Mouse (Mus musculus) liver, embryonic 12.5 days (tissue): Measurements from ENCODE around the gene Tcf3. TPM values are rescaled to one million over a fixed set of nuclear protein-coding genes. Genes with fewer than 3 reads are reported as not detected.

ENCODE experiments used
- ATAC-seq: fragments of 200-750 bp; cut with Nextera tagmentation; 2 replicates; pipeline ENCODE4 v1.8.0; 2017; ENCODE audit warnings: moderate number of reproducible peaks, mild to moderate bottlenecking, moderate library complexity
- H3K27ac ChIP-seq: fragments of 300-500 bp; sonication (generic); 2 replicates; pipeline ENCODE4 v1.5.1; 2016; ENCODE audit warnings: mild to moderate bottlenecking
- H3K27me3 ChIP-seq: fragments of 300-500 bp; sonication (generic); replicated peaks from 2 replicates; pipeline ENCODE4 v1.6.1; 2016; ENCODE audit warnings: mild to moderate bottlenecking, moderate library complexity
- H3K36me3 ChIP-seq: fragments of 300-500 bp; sonication (generic); 2 replicates; pipeline ENCODE4 v1.6.1; 2016; ENCODE audit warnings: mild to moderate bottlenecking, moderate library complexity
- H3K4me1 ChIP-seq: fragments of 300-500 bp; sonication (generic); 2 replicates; pipeline ENCODE4 v1.6.1; 2016
- H3K4me2 ChIP-seq: fragments of 300-500 bp; sonication (generic); 2 replicates; pipeline ENCODE4 v1.6.1; 2016; ENCODE audit warnings: mild to moderate bottlenecking, moderate library complexity
- H3K4me3 ChIP-seq: fragments of 300-500 bp; sonication (generic); 2 replicates; pipeline ENCODE4 v1.5.1; 2016; ENCODE audit warnings: mild to moderate bottlenecking, moderate library complexity
- H3K9ac ChIP-seq: fragments of 300-500 bp; sonication (generic); 2 replicates; pipeline ENCODE4 v1.6.1; 2016; ENCODE audit warnings: mild to moderate bottlenecking, moderate library complexity
- H3K9me3 ChIP-seq: fragments of 300-500 bp; sonication (generic); replicated peaks from 2 replicates; pipeline ENCODE4 v1.6.1; 2016; ENCODE audit warnings: mild to moderate bottlenecking, moderate library complexity
- WGBS: fragments of 180-500 bp; shearing (Covaris S2); methylation state at CpG from one replicate; pipeline ENCODE4 v1.1.7; 2016; ENCODE audit not compliant: insufficient replicate concordance; 5-methylcytosine and 5-hydroxymethylcytosine counted together
- polyA plus RNA-seq: library from polyadenylated mRNA; unstranded; fragments of >200 nt; fragmentation: Nextera tagmentation; extraction: Ambion mirVana; gene quantifications from 2 replicates; pipeline ENCODE4 v1.2.1, GENCODE M21; 2016

The Tcf3 gene
- polyA plus RNA-seq, 1 experiment from 2014 or later = 110 TPM

DNA sequence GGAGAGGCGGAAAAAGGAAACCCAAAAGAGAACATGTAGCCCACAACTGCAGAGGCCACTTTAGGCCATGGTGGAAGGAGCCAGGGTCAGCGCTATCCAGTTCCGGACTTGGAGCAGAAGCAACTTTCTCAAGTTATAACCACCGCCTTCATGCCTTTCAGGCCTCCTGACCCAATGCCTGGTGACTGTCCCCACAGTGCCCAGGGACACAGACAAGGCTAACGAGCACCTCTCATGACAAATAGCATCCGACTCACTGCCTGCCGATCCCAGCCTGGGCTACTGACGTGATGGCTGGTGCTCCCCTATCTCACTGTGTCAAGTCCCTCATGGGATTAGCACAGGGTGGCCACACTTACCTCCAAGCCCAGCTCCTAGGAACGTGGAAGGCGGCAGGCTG, 12.7 kb downstream of the Tcf3 start:
- H3K36me3 ChIP-seq = peaks cover 95% of the 10 kb centered on the region
- H3K9ac ChIP-seq = peak overlapping the region; percentile 72
- ATAC-seq = no peak
- H3K27me3 ChIP-seq = no peaks in the 10 kb centered on the region
- H3K27ac ChIP-seq = peak overlapping the region; percentile 95
- 81% methylated on average over 10 of the region's 10 CpGs for WGBS
- H3K4me1 ChIP-seq = peaks cover 76% of the 10 kb centered on the region
- peak overlapping the region; percentile 73 for H3K4me2 ChIP-seq
- H3K4me3 ChIP-seq = peak overlapping the region; percentile 45
- peaks cover 8% of the 10 kb centered on the region for H3K9me3 ChIP-seq

DNA sequence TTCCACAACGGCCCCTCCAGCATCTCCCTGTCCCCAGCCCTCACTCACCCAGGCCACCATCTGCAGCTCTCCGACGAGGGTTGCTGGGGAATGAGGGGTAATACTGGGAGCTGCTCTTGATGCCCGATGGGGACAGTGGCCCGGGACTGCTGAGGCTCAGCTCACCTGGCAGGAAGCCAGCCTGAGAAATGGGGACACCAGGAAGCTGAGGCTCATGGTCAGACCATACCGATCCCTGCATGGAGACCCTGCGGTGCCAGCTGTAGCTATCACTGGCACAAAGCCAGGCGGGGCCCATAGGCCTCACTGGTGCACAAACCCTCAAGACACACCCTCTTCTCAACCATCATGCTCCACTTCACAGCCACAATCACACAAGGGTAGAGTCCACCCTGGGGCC, 14.0 kb downstream of the Tcf3 start:
- WGBS = 81% methylated on average over 8 of the region's 8 CpGs
- ATAC-seq = no peak
- no peaks in the 10 kb centered on the region for H3K27me3 ChIP-seq
- peak overlapping the region; percentile 55 for H3K9ac ChIP-seq
- peak overlapping the region; percentile 95 for H3K27ac ChIP-seq
- H3K4me3 ChIP-seq = 0 out of 2 replicates have a peak overlapping the region, but pooled peaks have one; percentile 9
- H3K36me3 ChIP-seq = peaks cover 95% of the 10 kb centered on the region
- peak overlapping the region; percentile 73 for H3K4me2 ChIP-seq
- peaks cover 66% of the 10 kb centered on the region for H3K4me1 ChIP-seq
- no peaks in the 10 kb centered on the region for H3K9me3 ChIP-seq

DNA sequence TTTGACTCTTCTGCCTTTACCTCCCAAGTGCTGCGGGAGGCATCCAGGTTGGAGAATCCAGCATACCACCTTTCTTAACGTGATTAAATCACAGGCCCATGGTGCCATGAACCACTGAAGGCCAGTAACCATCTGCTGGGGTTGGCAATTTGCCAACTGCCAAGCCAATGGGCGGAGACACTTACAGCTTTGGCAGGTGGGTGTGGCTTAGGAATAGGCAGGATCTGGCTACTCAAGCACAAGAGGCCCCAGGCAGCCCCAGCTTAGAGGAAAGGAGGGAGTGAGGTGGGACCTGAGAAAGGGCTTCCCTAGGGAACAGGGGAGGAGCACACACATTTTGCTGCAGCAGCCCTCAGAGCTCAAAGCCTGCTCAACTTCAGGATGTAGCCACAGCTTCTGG, 15.1 kb downstream of the Tcf3 start:
- Histone ChIP-seq H3K4me3 (no peak overlapping the region), H3K9me3 (no peaks in the 10 kb centered on the region), H3K9ac (peak overlapping the region; percentile 55), H3K27ac (peak overlapping the region; percentile 95), H3K4me1 (peaks cover 55% of the 10 kb centered on the region), H3K4me2 (peak overlapping the region; percentile 73), H3K36me3 (peaks cover 97% of the 10 kb centered on the region), H3K27me3 (no peaks in the 10 kb centered on the region)
- ATAC-seq = no peak
- 77% methylated on average over 3 of the region's 3 CpGs for WGBS

DNA sequence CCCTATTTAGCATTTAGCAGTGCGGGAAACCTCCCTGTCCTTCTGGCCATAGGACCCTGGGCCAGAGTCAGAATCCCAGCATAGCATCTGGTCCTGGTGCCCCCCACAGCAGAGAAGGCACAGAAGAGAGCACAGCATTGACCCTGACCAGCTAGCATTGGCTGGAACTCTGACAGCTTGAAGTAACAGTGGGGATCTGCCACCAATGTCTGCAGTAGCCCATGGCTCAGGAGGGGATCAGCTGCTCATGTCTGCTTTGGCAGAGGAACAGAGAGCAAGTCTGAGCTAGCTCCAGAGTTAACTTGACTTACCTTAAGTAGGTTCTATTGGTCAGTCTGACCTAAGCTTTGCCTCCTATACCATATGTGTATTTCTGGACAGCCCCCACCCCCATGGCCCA, 15.6 kb downstream of the Tcf3 start:
- Histone ChIP-seq H3K36me3 (peaks cover 97% of the 10 kb centered on the region), H3K9me3 (no peaks in the 10 kb centered on the region), H3K9ac (no peak overlapping the region), H3K4me3 (no peak overlapping the region), H3K27me3 (no peaks in the 10 kb centered on the region), H3K27ac (peak overlapping the region; percentile 95), H3K4me2 (0 out of 2 replicates have a peak overlapping the region, but pooled peaks have one; percentile 73), H3K4me1 (peaks cover 50% of the 10 kb centered on the region)
- no peak for ATAC-seq
- 100% methylated on average over 1 of the region's 1 CpGs for WGBS

DNA sequence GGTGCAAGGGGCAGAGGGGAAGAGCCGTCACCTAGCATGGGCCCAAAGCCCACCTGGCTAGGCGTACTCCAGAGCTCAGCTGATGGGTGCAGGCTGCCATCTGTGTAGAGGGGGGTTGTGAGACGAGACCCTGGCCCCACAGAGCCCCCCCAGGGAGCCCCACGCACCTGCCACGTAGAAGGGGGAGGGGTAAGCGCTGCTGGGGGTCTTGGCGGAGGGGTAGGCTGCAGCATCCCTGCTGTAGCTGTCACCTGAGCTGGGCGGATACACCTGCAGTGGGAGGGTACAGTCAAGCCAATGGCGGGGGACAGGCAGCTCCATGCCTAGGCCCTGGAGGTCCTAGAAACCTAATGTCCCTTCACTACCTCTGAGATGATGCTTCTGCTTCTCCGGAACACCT, 16.1 kb downstream of the Tcf3 start:
- WGBS = 92% methylated on average over 10 of the region's 10 CpGs
- no peaks in the 10 kb centered on the region for H3K9me3 ChIP-seq
- no peaks in the 10 kb centered on the region for H3K27me3 ChIP-seq
- no peak overlapping the region for H3K9ac ChIP-seq
- no peak overlapping the region for H3K4me2 ChIP-seq
- H3K4me3 ChIP-seq = no peak overlapping the region
- peaks cover 46% of the 10 kb centered on the region for H3K4me1 ChIP-seq
- H3K27ac ChIP-seq = no peak overlapping the region; the same call in 1 of the 2 replicates
- peaks cover 99% of the 10 kb centered on the region for H3K36me3 ChIP-seq
- ATAC-seq = no peak

DNA sequence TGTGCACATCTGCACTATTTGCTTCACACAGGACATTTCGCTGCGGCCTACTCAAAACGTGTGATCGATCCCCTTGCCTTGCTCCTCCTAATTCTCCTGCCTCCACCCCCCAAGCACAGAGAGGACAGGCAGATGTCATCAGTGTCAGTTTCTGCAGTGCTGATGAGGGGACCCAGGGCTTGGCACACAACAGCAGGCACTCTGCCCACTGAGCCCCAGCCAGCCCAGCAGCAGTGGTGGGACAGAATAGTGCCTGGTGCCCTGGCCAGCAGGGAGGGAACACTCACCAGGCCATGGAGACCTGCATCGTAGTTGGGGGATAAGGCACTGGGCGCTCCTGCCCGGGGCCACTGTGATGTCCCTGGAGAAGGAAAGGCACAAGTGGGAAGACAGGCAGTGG, 17.9 kb downstream of the Tcf3 start:
- Histone ChIP-seq H3K4me1 (peaks cover 30% of the 10 kb centered on the region), H3K9ac (no peak overlapping the region), H3K4me3 (no peak overlapping the region), H3K4me2 (no peak overlapping the region), H3K27ac (peak overlapping the region; percentile 24; the same call in 1 of the 2 replicates), H3K36me3 (peaks cover 100% of the 10 kb centered on the region), H3K27me3 (no peaks in the 10 kb centered on the region), H3K9me3 (no peaks in the 10 kb centered on the region)
- no peak for ATAC-seq
- WGBS = 93% methylated on average over 7 of the region's 7 CpGs

DNA sequence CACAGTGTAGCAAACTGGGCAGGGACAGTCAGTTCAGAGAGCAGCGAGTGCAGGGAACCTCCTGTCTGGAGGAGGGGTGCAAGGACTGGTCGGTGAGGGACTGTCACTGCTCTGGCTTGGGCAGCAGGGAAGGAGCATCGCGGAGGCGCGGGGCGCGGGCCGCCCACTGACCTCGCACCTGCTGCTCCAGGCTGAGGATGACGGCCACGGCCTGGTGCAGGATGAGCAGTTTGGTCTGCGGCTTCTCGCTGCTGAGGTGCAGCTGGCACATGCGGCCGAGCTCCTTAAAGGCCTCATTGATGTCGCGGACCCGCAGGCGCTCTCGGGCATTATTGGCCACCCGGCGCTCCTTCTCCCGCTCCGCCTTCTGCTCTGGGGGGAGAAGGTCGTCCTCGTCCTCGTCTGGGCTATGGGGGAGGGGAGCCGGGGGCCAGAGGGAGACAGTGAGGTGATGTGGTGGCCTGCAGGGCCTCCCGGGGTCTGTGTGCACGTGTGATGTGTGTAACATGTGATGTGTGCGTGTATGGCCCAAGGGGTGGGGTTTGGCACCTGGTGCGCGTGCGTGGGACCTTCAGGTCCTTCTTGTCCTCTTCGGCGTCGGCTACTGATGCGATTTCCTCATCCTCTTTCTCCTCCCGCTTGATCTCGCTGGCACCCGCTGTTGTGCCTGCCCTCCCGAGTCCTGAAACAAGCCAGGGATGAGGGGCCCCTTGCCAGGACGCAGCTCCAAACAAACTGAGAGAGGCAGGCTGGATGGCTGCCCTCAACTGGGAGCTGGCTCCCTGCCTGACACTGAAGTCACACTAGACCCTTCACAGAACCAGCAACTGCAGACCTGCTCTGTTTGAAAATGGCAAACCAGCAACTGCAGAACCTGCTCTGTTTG, 20.5 kb downstream of the Tcf3 start:
- Histone ChIP-seq H3K27me3 (no peaks in the 10 kb centered on the region), H3K4me2 (no peak overlapping the region), H3K4me3 (no peak overlapping the region), H3K9me3 (no peaks in the 10 kb centered on the region), H3K27ac (peak overlapping the region; percentile 12; the same call in 1 of the 2 replicates), H3K36me3 (peaks cover 94% of the 10 kb centered on the region), H3K4me1 (peaks cover 21% of the 10 kb centered on the region), H3K9ac (no peak overlapping the region)
- WGBS = 90% methylated on average over 44 of the region's 44 CpGs
- no peak for ATAC-seq

DNA sequence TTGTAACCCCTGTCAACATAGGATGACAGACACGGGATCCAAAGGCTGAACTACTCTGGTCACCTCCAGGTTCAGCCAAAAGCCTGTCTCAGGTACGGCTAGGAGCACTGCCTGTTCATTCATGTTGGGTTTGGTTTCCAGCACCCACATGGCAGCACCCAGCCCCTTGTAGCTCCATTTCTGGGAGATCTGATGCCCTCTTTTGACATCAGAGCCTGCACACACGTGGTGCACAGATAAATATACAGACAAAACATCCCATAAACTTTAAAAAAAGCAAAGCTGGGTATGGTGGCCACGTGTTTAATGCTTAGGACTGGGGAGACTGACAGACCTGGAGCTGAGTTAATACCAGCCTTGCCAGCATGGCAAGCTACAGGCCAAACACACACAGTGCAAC, 25.5 kb downstream of the Tcf3 start:
- H3K27ac ChIP-seq = peak overlapping the region; percentile 92

DNA sequence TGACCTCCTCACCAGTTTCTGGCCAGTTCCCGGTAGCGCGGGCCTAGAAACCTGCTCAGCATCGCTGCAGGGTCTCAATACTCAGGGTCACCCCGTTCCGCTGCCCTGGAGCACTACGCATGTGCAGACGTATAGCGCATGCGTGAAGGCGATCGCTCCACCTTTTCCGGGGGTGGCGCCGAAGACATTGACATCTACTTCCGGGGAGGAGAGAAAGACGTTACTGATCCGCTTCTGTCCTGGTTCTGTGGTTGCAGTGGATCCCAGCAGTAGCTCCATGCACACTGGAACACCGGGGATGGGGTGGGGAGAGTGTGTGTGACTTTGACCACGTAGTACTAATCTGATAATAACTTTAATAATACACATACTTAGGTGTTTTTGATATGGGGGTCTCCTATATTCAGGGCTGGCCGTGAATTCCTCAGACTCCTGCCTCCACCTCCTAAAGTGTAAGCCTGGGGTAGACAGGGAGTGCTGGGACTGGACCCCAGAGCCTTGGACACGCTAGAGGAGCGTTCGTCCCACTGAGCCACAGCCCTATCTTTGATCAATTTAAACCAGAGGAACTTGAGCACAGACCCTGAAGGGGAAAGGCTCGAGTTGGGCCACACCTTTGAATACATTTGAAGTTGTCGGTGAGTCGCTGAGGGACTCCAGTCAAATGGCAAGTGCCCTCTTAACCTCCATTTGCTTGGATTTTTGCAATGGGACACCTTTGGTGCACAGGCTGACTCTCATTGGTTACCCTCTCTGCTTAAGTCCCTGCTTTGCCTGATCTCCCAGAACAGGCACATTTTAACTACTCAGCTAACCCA, 26.6 kb downstream of the Tcf3 start, which contains the start of gene Uqcr11:
TSS of gene Uqcr11 (minus strand) at position 147 of the 818 bp plus-strand sequence.
- H3K9ac ChIP-seq = peak within 1 kb of the TSS; percentile 88
- no peaks in the 10 kb centered on the region for H3K9me3 ChIP-seq
- H3K4me3 ChIP-seq = peak within 1 kb of the TSS; percentile 87
- 2% methylated on average over 27 of the region's 27 CpGs for WGBS
- peak within 1 kb of the TSS; percentile 91 for H3K4me2 ChIP-seq
- peaks cover 56% of the 10 kb centered on the region for H3K4me1 ChIP-seq
- ATAC-seq = peak; percentile 83
- H3K27ac ChIP-seq = peak within 1 kb of the TSS; percentile 92
- H3K27me3 ChIP-seq = no peaks in the 10 kb centered on the region
- peaks cover 68% of the 10 kb centered on the region for H3K36me3 ChIP-seq

More for the DNA sequence above, 25.5 kb downstream of the Tcf3 start:
- peak overlapping the region; percentile 88 for H3K9ac ChIP-seq
- peak overlapping the region; percentile 91 for H3K4me2 ChIP-seq
- ATAC-seq = no peak
- WGBS = 40% methylated on average over 4 of the region's 4 CpGs
- no peaks in the 10 kb centered on the region for H3K9me3 ChIP-seq
- peak overlapping the region; percentile 87; the same call in 1 of the 2 replicates for H3K4me3 ChIP-seq
- peaks cover 69% of the 10 kb centered on the region for H3K36me3 ChIP-seq
- H3K27me3 ChIP-seq = no peaks in the 10 kb centered on the region
- H3K4me1 ChIP-seq = peaks cover 56% of the 10 kb centered on the region

DNA sequence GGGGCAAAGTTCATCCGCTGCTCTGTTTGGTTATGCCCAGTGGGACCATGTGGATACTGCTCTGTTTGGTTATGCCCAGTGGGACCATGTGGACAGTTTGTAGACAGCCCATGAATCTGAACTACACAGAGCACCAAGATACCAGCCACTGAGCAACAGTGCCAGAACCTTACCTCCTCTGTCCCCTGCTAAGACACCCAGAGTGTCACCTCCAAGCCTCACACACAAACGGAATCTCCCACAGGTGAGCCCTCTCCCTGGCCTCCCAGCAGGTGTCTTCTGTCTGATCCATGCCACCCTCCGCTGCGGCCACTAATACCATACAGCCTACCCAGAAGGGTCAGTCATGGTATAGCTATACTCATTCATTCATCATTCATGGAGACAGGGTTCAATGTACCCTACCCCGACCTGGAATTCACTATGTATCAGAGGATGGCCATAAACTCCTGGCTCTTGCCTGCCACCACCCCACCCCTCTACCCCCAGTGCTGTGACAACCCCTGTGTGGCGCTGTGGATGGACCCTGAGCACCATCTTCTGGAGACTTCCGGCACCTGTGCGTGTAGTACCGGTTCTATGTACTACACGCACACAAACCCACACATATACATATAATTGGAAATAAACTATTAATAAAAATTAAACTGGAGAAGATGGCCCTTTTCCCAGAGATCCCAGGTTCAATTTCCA, 27.8 kb downstream of the Tcf3 start:
- Histone ChIP-seq H3K4me3 (peak overlapping the region; percentile 87), H3K9me3 (no peaks in the 10 kb centered on the region), H3K36me3 (peaks cover 65% of the 10 kb centered on the region), H3K4me1 (peaks cover 62% of the 10 kb centered on the region), H3K27ac (peak overlapping the region; percentile 92), H3K9ac (peak overlapping the region; percentile 88), H3K27me3 (no peaks in the 10 kb centered on the region), H3K4me2 (peak overlapping the region; percentile 91)
- 42% methylated on average over 10 of the region's 10 CpGs for WGBS
- ATAC-seq = no peak

DNA sequence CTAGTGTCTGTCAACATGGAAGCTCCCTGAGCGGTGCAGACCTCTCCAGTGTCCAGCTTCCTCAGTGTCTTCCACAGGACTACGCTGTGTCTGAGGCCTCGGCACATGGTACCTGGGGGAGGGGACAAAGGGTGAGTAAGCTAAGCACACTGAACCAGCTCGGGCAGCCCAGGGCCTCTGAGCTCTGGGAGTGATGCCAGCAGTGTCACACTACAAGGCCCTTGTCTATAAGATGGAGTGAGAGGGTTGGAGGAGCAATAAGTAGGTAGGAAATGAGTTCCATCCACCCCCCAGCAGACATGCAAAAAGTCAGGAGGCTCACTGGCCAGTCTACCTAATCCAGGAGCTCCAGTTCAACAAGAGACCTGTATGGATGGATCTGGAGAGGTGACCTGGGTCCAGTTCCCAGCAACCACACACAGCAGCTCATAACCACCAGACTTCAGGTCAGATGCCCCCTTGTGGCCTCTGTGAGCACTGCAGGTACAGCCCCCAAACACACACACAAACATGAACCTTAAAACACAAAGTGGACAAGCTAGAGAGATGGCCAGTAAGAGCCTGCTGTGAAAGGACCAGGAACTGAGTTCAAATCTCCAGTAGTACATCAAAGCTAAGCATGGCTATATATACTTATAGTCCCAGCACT, 30.3 kb downstream of the Tcf3 start:
- H3K4me1 ChIP-seq = peaks cover 59% of the 10 kb centered on the region
- no peak overlapping the region for H3K9ac ChIP-seq
- ATAC-seq = no peak
- H3K4me2 ChIP-seq = no peak overlapping the region
- no peaks in the 10 kb centered on the region for H3K27me3 ChIP-seq
- 92% methylated on average over 4 of the region's 4 CpGs for WGBS
- no peak overlapping the region for H3K27ac ChIP-seq
- H3K4me3 ChIP-seq = no peak overlapping the region
- no peaks in the 10 kb centered on the region for H3K9me3 ChIP-seq
- peaks cover 44% of the 10 kb centered on the region for H3K36me3 ChIP-seq
